Mouse (Mus musculus) testis, adult 2 months (tissue): ENCODE data around the gene Shkbp1. TPM values are rescaled to one million over a fixed set of nuclear protein-coding genes. Genes with fewer than 3 reads are reported as not detected.

ENCODE experiments used
- H3K27ac ChIP-seq: fragments of 200-500 bp; 2 replicates; pipeline ENCODE4 v1.5.1; 2012; ENCODE audit warnings: low read depth, low read length; ENCODE audit not compliant: control insufficient read depth, insufficient read depth
- H3K27me3 ChIP-seq: fragments of 200-500 bp; 2 replicates; pipeline ENCODE4 v1.6.1; 2012; ENCODE audit warnings: mild to moderate bottlenecking, low read length, moderate library complexity; ENCODE audit not compliant: control insufficient read depth, insufficient read depth
- H3K36me3 ChIP-seq: fragments of 200-500 bp; 2 replicates; pipeline ENCODE4 v1.6.1; 2012; ENCODE audit warnings: mild to moderate bottlenecking, low read length; ENCODE audit not compliant: control insufficient read depth, insufficient read depth
- H3K4me1 ChIP-seq: fragments of 200-500 bp; 2 replicates; pipeline ENCODE4 v1.6.1; 2012; ENCODE audit warnings: low read length; ENCODE audit not compliant: control insufficient read depth, insufficient read depth
- H3K4me3 ChIP-seq: fragments of 200-500 bp; 2 replicates; pipeline ENCODE4 v1.5.1; 2012; ENCODE audit warnings: low read depth, mild to moderate bottlenecking, low read length, moderate library complexity, mixed read lengths; ENCODE audit not compliant: control insufficient read depth
- CTCF ChIP-seq: fragments of 200-500 bp; IDR thresholded peaks from 2 replicates; pipeline ENCODE4 v1.5.1; 2012; ENCODE audit warnings: low read depth, mild to moderate bottlenecking, inconsistent platforms, low read length, moderate library complexity; ENCODE audit not compliant: control insufficient read depth, insufficient read depth, insufficient replicate concordance
- POLR2A ChIP-seq: fragments of 200-500 bp; IDR thresholded peaks from 2 replicates; pipeline ENCODE4 v1.6.1; 2012; ENCODE audit warnings: low read depth, mild to moderate bottlenecking, inconsistent platforms, low read length, moderate library complexity; ENCODE audit not compliant: control insufficient read depth
- polyA plus RNA-seq: library from polyadenylated mRNA; depleted of rRNA; stranded (reverse); fragments of >200 nt; gene quantifications from 2 replicates; pipeline ENCODE4 v1.2.3, GENCODE M21; 2012

Shkbp1 gene
- polyA plus RNA-seq, 1 experiment = 22.4 TPM

GRCm38 (mm10) chr7:27339519-27339918, 16.3 kb downstream of the Shkbp1 start:
- H3K27me3 ChIP-seq = no peaks in the 10 kb centered on the region; the same call in 1 of the 2 replicates
- H3K4me3 ChIP-seq = no peak overlapping the region; the same call in 1 of the 2 replicates
- TF ChIP-seq CTCF (no peak), POLR2A (no peak)
- no peaks in the 10 kb centered on the region for H3K36me3 ChIP-seq
- no peak overlapping the region for H3K27ac ChIP-seq
- H3K4me1 ChIP-seq = peaks cover 13% of the 10 kb centered on the region

- peaks cover 13% of the 10 kb centered on the region for H3K4me1 ChIP-seq
- TF ChIP-seq POLR2A (no peak), CTCF (no peak)
- H3K4me3 ChIP-seq = no peak overlapping the region; the same call in 1 of the 2 replicates
- no peak overlapping the region for H3K27ac ChIP-seq
- no peaks in the 10 kb centered on the region for H3K36me3 ChIP-seq
- H3K27me3 ChIP-seq = no peaks in the 10 kb centered on the region; the same call in 1 of the 2 replicates
Measured at GRCm38 (mm10) chr7:27339114-27339513, 16.7 kb downstream of the Shkbp1 start.

- Histone ChIP-seq H3K36me3 (no peaks in the 10 kb centered on the region), H3K4me3 (no peak within 1 kb of the TSS), H3K27ac (no peak within 1 kb of the TSS), H3K27me3 (peaks cover 2% of the 10 kb centered on the region), H3K4me1 (peaks cover 13% of the 10 kb centered on the region)
- TF ChIP-seq CTCF = no peak
- no peak for TF ChIP-seq POLR2A
Measured at GRCm38 (mm10) chr7:27337175-27337853, 18.5 kb downstream of the Shkbp1 start, which contains the start of gene Ltbp4. Gene Ltbp4 (minus strand): TSS chr7:27337692.

DNA sequence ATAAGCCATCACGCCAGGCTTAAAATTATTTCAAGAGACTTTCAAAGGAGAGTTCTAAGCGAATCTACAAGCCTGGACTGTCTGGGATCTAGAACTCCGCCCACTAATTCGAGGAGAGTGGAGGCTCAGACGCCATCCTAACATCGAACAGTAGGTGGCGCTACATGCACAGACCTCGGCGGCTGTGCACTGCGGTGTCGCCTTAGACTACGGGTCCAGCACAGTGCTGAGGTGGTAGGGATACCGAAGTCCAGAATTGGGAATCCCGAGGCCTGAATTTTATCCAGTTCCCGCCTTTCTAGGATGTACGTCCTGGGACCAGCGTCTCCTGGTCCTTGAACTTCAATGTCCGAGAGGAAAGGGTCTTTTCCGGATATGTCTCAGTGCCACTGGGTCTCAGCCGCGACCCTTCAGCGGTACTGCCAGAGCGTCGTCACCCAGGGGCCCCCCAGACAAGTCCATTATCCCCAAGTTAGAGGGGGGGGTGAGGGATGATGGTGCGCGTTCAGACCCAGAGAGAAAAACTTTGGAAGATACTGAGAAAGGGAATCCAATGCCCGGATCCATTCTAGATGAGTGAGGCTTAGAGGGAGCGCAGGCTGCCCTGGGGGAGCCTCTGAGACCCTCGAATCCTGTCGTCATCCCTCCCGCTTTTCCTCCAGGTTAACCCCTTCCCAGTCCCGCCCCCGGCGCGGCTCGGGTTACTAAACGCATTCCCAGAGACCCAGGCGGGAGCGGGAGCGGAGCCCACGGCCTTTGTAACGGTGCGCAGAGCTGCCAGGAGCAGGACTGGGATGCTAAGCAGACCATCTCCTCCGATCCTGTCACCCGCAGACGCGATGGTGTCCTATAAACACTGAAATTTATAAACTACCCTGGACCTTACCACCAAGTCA, 19.6 kb downstream of the Shkbp1 start:
- Histone ChIP-seq H3K4me1 (peaks cover 15% of the 10 kb centered on the region), H3K27me3 (peaks cover 2% of the 10 kb centered on the region), H3K4me3 (no peak overlapping the region; the same call in 1 of the 2 replicates), H3K36me3 (no peaks in the 10 kb centered on the region), H3K27ac (no peak overlapping the region)
- TF ChIP-seq POLR2A (no peak), CTCF (peak; percentile 98)

- Histone ChIP-seq H3K4me3 (no peak overlapping the region), H3K36me3 (no peaks in the 10 kb centered on the region), H3K4me1 (peaks cover 20% of the 10 kb centered on the region), H3K27ac (no peak overlapping the region), H3K27me3 (peaks cover 2% of the 10 kb centered on the region)
- TF ChIP-seq CTCF (no peak), POLR2A (no peak)
Measured at GRCm38 (mm10) chr7:27335011-27335720, 20.7 kb downstream of the Shkbp1 start.

DNA sequence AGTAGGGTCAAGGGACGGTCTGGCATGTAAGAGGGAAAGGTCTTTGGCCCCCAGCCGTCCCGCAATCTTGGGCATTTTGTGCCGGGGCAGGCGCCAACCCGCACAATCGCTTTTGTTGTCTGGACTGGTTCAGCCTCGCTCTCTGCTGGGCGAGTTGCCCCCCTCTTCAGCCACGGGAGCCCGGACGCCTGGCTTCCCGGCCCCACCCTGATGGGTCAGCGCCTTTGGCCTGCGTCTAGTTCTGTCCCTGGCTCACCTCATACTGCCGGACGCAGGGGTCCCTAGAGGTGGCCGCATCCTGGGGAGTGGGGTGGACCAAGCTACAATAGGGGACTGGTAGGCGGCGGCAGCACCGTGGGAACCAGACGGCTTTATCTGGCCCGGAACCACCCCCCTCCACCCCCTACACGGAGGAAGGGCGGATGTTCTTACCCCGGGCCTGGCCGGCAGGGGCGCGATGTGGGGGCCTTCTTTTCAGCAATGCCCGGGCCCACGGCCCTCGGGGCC, 21.4 kb downstream of the Shkbp1 start:
- peaks cover 3% of the 10 kb centered on the region for H3K27me3 ChIP-seq
- peaks cover 26% of the 10 kb centered on the region for H3K4me1 ChIP-seq
- no peak overlapping the region for H3K27ac ChIP-seq
- H3K4me3 ChIP-seq = no peak overlapping the region
- H3K36me3 ChIP-seq = no peaks in the 10 kb centered on the region
- TF ChIP-seq CTCF (no peak), POLR2A (no peak)
